Mouse (Mus musculus) midbrain, embryonic 15.5 days (tissue): ENCODE measurements around the gene Fstl3. TPM values are rescaled to one million over a fixed set of nuclear protein-coding genes. Genes with fewer than 3 reads are reported as not detected.

Experiments
- ATAC-seq: fragments of 200-750 bp; cut with Nextera tagmentation; replicated peaks from 2 replicates; pipeline ENCODE4 v1.8.0; 2017; ENCODE audit warnings: moderate TSS enrichment
- H3K27ac ChIP-seq: fragments of 300-500 bp; sonication (generic); 2 replicates; pipeline ENCODE4 v1.5.1; 2015; ENCODE audit warnings: mild to moderate bottlenecking, inconsistent platforms
- H3K27me3 ChIP-seq: fragments of 300-500 bp; sonication (generic); replicated peaks from 2 replicates; pipeline ENCODE4 v1.6.1; 2015; ENCODE audit warnings: inconsistent platforms
- H3K36me3 ChIP-seq: fragments of 300-500 bp; sonication (generic); replicated peaks from 2 replicates; pipeline ENCODE4 v1.6.1; 2015; ENCODE audit warnings: inconsistent platforms
- H3K4me1 ChIP-seq: fragments of 300-500 bp; sonication (generic); 2 replicates; pipeline ENCODE4 v1.6.1; 2015; ENCODE audit warnings: inconsistent platforms
- H3K4me2 ChIP-seq: fragments of 300-500 bp; sonication (generic); 2 replicates; pipeline ENCODE4 v1.6.1; 2015; ENCODE audit warnings: inconsistent platforms, mild to moderate bottlenecking, moderate library complexity
- H3K4me3 ChIP-seq: fragments of 300-500 bp; sonication (generic); 2 replicates; pipeline ENCODE4 v1.5.1; 2015; ENCODE audit warnings: mild to moderate bottlenecking, inconsistent platforms
- H3K9ac ChIP-seq: fragments of 300-500 bp; sonication (generic); 2 replicates; pipeline ENCODE4 v1.6.1; 2015; ENCODE audit warnings: mild to moderate bottlenecking, inconsistent platforms
- H3K9me3 ChIP-seq: fragments of 300-500 bp; sonication (generic); 2 replicates; pipeline ENCODE4 v1.6.1; 2016; ENCODE audit warnings: inconsistent platforms
- WGBS: fragments of 180-500 bp; shearing (Covaris S2); methylation state at CpG from one replicate; pipeline ENCODE4 v1.1.7; 2015; ENCODE audit warnings: mixed read lengths; 5-methylcytosine and 5-hydroxymethylcytosine counted together
- polyA plus RNA-seq: library from polyadenylated mRNA; unstranded; fragments of >200 nt; fragmentation: Nextera tagmentation; extraction: Ambion mirVana; gene quantifications from 2 replicates; pipeline ENCODE4 v1.2.1, GENCODE M21; 2015

Fstl3 gene
- polyA plus RNA-seq, 1 experiment from 2014 or later = 2.0 TPM

DNA sequence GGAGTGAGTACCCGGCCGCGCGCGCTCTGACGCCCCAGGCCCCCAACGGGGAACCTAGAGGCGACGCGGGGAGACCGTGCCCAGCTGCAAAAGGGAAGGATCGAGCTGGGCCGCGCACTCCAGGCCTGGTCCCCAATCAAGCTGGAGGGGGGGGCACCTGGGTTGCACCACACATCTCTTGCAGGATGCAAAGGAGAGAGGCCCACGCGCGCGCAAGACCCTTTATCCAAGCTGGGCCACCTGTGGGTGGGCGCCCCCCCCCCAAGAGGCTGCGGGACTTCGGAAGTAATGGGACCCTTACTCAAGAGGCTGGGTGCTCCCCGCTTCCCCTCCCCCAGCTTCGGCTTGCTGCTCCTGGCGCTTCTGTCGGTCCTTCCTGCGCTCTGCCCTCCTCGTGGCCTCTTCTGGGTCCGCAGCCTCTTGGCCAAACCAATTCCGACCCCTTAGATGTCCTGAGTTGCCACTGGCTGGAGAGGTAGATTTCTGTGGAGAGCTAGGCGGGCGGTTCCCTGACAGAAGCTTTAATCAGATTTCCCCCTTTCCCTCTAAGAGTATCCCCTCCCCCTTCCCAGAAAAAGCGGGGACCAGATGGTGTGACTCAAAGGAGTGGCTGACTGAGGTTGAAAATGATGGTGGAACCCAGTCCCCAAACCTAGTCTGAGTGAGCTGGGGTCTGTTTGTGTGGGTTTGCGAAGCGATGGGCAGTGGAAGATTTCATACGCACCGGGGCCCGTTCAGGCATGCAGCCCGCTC lies 16.8 kb downstream of the Fstl3 start:
- Histone ChIP-seq H3K9ac (peak overlapping the region; percentile 94), H3K36me3 (no peaks in the 10 kb centered on the region), H3K27ac (peak overlapping the region; percentile 92), H3K4me1 (peaks cover 45% of the 10 kb centered on the region), H3K27me3 (no peaks in the 10 kb centered on the region), H3K4me3 (peak overlapping the region; percentile 92), H3K9me3 (no peaks in the 10 kb centered on the region), H3K4me2 (peak overlapping the region; percentile 88)
- WGBS = under 1% methylated on average over 37 of the region's 38 CpGs
- peak; percentile 25 for ATAC-seq

GRCm38 (mm10) chr10:79794491-79794931 lies 17.4 kb downstream of the Fstl3 start:
- ATAC-seq = peak; percentile 16
- no peaks in the 10 kb centered on the region for H3K27me3 ChIP-seq
- no peaks in the 10 kb centered on the region for H3K36me3 ChIP-seq
- H3K9ac ChIP-seq = peak overlapping the region; percentile 94
- no peaks in the 10 kb centered on the region for H3K9me3 ChIP-seq
- H3K27ac ChIP-seq = peak overlapping the region; percentile 92
- peak overlapping the region; percentile 88 for H3K4me2 ChIP-seq
- peak overlapping the region; percentile 92 for H3K4me3 ChIP-seq
- WGBS = under 1% methylated on average over 10 of the region's 10 CpGs
- peaks cover 48% of the 10 kb centered on the region for H3K4me1 ChIP-seq

DNA sequence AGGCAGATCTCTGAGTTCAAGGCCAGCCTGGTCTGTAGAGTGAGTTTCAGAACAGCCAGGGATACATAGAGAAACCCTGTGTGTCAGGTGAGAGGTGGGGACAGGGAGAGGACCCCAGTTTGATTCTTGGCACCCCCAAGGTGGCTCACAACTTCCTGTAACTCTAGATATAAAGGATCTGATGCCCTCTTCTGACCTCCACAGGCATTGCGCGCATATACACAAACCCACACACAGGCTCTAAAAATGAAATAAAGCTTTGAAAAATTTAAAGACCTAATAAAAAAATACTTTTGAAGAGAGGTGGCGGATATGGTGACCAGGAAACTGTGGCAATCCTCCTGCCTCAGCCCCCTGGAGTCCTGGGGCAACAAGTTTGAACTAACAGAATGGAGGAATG lies 18.8 kb downstream of the Fstl3 start:
- Histone ChIP-seq H3K4me2 (0 out of 2 replicates have a peak overlapping the region, but pooled peaks have one; percentile 8), H3K4me3 (no peak overlapping the region), H3K9ac (no peak overlapping the region), H3K4me1 (peaks cover 51% of the 10 kb centered on the region), H3K27ac (no peak overlapping the region), H3K9me3 (no peaks in the 10 kb centered on the region), H3K27me3 (no peaks in the 10 kb centered on the region), H3K36me3 (no peaks in the 10 kb centered on the region)
- no peak for ATAC-seq
- 98% methylated on average over 3 of the region's 3 CpGs for WGBS

DNA sequence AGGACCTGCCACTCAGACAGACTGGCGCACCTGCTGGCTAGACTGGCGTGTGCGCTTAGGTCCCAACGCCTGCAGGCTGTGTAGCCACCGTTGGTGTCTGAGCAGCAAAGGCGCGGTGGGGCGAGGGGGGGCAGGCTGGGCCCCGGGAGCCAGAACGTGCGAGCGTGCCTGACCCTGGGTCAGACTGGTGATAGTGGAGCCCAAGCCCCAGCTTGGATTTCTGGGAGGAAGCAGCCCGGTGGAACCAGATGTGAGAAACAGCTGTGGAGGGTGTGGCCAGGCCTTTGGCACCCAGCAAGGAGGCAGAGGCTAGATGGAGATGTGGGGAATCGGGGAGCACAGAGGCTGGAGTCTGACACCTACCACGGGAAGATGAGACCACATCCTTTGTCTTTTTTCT lies 20.3 kb downstream of the Fstl3 start:
- Histone ChIP-seq H3K36me3 (no peaks in the 10 kb centered on the region), H3K9ac (peak overlapping the region; percentile 11; the same call in 1 of the 2 replicates), H3K4me3 (peak overlapping the region; percentile 8; the same call in 1 of the 2 replicates), H3K27me3 (no peaks in the 10 kb centered on the region), H3K27ac (no peak overlapping the region), H3K4me2 (peak overlapping the region; percentile 41), H3K9me3 (no peaks in the 10 kb centered on the region), H3K4me1 (peaks cover 66% of the 10 kb centered on the region)
- no peak for ATAC-seq
- 46% methylated on average over 15 of the region's 15 CpGs for WGBS

- Histone ChIP-seq H3K4me2 (no peak overlapping the region), H3K4me3 (no peak overlapping the region), H3K4me1 (peaks cover 72% of the 10 kb centered on the region), H3K36me3 (no peaks in the 10 kb centered on the region), H3K27ac (no peak overlapping the region), H3K27me3 (no peaks in the 10 kb centered on the region), H3K9ac (no peak overlapping the region), H3K9me3 (no peaks in the 10 kb centered on the region)
- ATAC-seq = no peak
- WGBS = 93% methylated on average over 12 of the region's 12 CpGs
These were observed 21.3 kb downstream of the Fstl3 start for GRCm38 (mm10) chr10:79798289-79798928.

DNA sequence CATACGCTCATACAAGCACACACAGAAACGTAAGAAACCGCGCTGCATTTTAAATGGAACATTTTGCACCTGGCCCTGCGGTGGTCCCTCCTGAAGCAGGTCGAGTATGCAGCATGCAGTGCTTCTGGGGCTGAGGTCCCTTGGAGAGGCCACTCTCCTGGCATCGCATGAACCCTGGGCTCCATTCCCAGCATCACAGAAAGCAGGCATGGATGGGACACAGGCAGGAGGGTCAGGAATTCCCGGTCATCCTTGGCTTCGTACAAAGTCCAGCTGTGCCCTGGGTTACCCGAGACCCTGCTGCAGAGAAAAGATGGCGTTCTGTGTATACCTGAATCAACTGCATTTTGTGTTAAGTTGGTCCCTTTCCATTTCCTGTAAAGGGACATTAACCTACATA lies 23.4 kb downstream of the Fstl3 start:
- no peak overlapping the region for H3K27ac ChIP-seq
- no peaks in the 10 kb centered on the region for H3K36me3 ChIP-seq
- H3K4me2 ChIP-seq = no peak overlapping the region
- 81% methylated on average over 11 of the region's 11 CpGs for WGBS
- ATAC-seq = no peak
- H3K9ac ChIP-seq = no peak overlapping the region
- no peaks in the 10 kb centered on the region for H3K27me3 ChIP-seq
- no peak overlapping the region for H3K4me3 ChIP-seq
- peaks cover 80% of the 10 kb centered on the region for H3K4me1 ChIP-seq
- no peaks in the 10 kb centered on the region for H3K9me3 ChIP-seq

- Histone ChIP-seq H3K36me3 (no peaks in the 10 kb centered on the region), H3K9me3 (no peaks in the 10 kb centered on the region), H3K9ac (no peak overlapping the region; the same call in 1 of the 2 replicates), H3K4me3 (no peak overlapping the region), H3K27me3 (no peaks in the 10 kb centered on the region), H3K4me1 (peaks cover 74% of the 10 kb centered on the region), H3K4me2 (peak overlapping the region; percentile 2; the same call in 1 of the 2 replicates), H3K27ac (peak overlapping the region; percentile 83)
- no peak for ATAC-seq
- 11% methylated on average over 3 of the region's 3 CpGs for WGBS
These were observed 24.8 kb downstream of the Fstl3 start for GRCm38 (mm10) chr10:79801837-79802236.

GRCm38 (mm10) chr10:79802331-79802971 lies 25.4 kb downstream of the Fstl3 start:
- H3K27ac ChIP-seq = peak overlapping the region; percentile 83
- peaks cover 68% of the 10 kb centered on the region for H3K4me1 ChIP-seq
- 27% methylated on average over 11 of the region's 11 CpGs for WGBS
- no peak overlapping the region for H3K4me3 ChIP-seq
- no peaks in the 10 kb centered on the region for H3K9me3 ChIP-seq
- peak overlapping the region; percentile 2; the same call in 1 of the 2 replicates for H3K4me2 ChIP-seq
- no peak overlapping the region for H3K9ac ChIP-seq
- H3K36me3 ChIP-seq = no peaks in the 10 kb centered on the region
- H3K27me3 ChIP-seq = no peaks in the 10 kb centered on the region
- ATAC-seq = no peak

GRCm38 (mm10) chr10:79803716-79804323 lies 26.7 kb downstream of the Fstl3 start:
- peaks cover 58% of the 10 kb centered on the region for H3K4me1 ChIP-seq
- peak overlapping the region; percentile 48 for H3K4me2 ChIP-seq
- 0 out of 2 replicates have a peak overlapping the region, but pooled peaks have one; percentile 11 for H3K9ac ChIP-seq
- H3K36me3 ChIP-seq = peaks cover 9% of the 10 kb centered on the region
- no peaks in the 10 kb centered on the region for H3K9me3 ChIP-seq
- peak overlapping the region; percentile 22 for H3K4me3 ChIP-seq
- H3K27ac ChIP-seq = peak overlapping the region; percentile 83
- peak; percentile 90 for ATAC-seq
- H3K27me3 ChIP-seq = no peaks in the 10 kb centered on the region
- 4% methylated on average over 29 of the region's 29 CpGs for WGBS

- H3K4me1 ChIP-seq = peaks cover 52% of the 10 kb centered on the region
- no peak overlapping the region for H3K4me2 ChIP-seq
- ATAC-seq = no peak
- WGBS = 74% methylated on average over 11 of the region's 11 CpGs
- H3K4me3 ChIP-seq = no peak overlapping the region
- H3K9me3 ChIP-seq = no peaks in the 10 kb centered on the region
- no peaks in the 10 kb centered on the region for H3K27me3 ChIP-seq
- H3K36me3 ChIP-seq = peaks cover 19% of the 10 kb centered on the region
- no peak overlapping the region for H3K9ac ChIP-seq
- H3K27ac ChIP-seq = no peak overlapping the region
These were observed 28.6 kb downstream of the Fstl3 start for GRCm38 (mm10) chr10:79805636-79806035.

DNA sequence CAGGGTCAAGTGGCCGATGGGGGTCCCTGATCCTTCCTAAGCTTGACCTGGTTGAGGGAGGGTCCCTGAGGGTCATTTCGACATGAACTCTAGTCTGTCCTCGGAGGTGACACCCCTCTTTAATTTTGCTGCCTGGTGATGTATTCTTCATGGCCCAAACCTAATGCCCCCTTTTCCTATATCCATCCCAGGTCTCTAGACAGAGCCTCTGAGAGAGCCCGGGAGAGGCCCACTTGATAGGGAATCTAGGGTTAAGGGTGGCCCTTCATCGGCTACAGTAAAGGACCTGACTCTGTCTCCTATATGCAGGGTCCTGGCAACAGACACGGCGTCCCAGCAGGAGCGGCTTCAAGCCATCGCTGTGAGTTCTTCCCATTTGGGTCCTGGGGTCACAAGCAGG lies 29.3 kb downstream of the Fstl3 start:
- no peak overlapping the region for H3K4me2 ChIP-seq

GRCm38 (mm10) chr10:79806972-79807371 lies 29.9 kb downstream of the Fstl3 start:
- Histone ChIP-seq H3K4me2 (no peak overlapping the region), H3K9ac (no peak overlapping the region), H3K36me3 (peaks cover 22% of the 10 kb centered on the region), H3K4me3 (no peak overlapping the region), H3K27ac (no peak overlapping the region), H3K4me1 (peaks cover 40% of the 10 kb centered on the region), H3K27me3 (no peaks in the 10 kb centered on the region), H3K9me3 (no peaks in the 10 kb centered on the region)
- WGBS = 85% methylated on average over 10 of the region's 10 CpGs
- ATAC-seq = no peak

More for the DNA sequence above, 29.3 kb downstream of the Fstl3 start:
- Histone ChIP-seq H3K9ac (no peak overlapping the region), H3K9me3 (no peaks in the 10 kb centered on the region), H3K27ac (no peak overlapping the region), H3K4me1 (peaks cover 47% of the 10 kb centered on the region), H3K36me3 (peaks cover 19% of the 10 kb centered on the region), H3K4me3 (no peak overlapping the region), H3K27me3 (no peaks in the 10 kb centered on the region)
- no peak for ATAC-seq
- WGBS = 91% methylated on average over 9 of the region's 9 CpGs
